Mouse (Mus musculus) midbrain, embryonic 11.5 days (tissue): ENCODE measurements around the gene Rbbp5. TPM values are rescaled to one million over a fixed set of nuclear protein-coding genes. Genes with fewer than 3 reads are reported as not detected.
A peak's percentile ranks its signal among the peaks of the same experiment; 100 is the strongest.

Experiments used
- ATAC-seq: fragments of 200-750 bp; cut with Nextera tagmentation; 2 replicates; pipeline ENCODE4 v1.8.0; 2017; ENCODE audit warnings: moderate TSS enrichment, moderate library complexity; ENCODE audit not compliant: low FRiP score
- DNase-seq: peaks from one replicate; pipeline ENCODE4 v3.0.0; 2015; ENCODE audit warnings: low spot score; ENCODE audit errors: missing footprints
- H3K27ac ChIP-seq: fragments of 300-500 bp; sonication (generic); 2 replicates; pipeline ENCODE4 v1.5.1; 2014; ENCODE audit warnings: low read depth, low read length
- H3K27me3 ChIP-seq: fragments of 300-500 bp; sonication (generic); 2 replicates; pipeline ENCODE4 v1.6.1; 2014; ENCODE audit warnings: mild to moderate bottlenecking, low read length, moderate library complexity, mixed read lengths; ENCODE audit not compliant: control insufficient read depth, insufficient read depth
- H3K36me3 ChIP-seq: fragments of 300-500 bp; sonication (generic); 2 replicates; pipeline ENCODE4 v1.6.1; 2014; ENCODE audit warnings: mild to moderate bottlenecking, low read length, moderate library complexity, mixed read lengths; ENCODE audit not compliant: control insufficient read depth, insufficient read depth
- H3K4me1 ChIP-seq: fragments of 300-500 bp; sonication (generic); 2 replicates; pipeline ENCODE4 v1.6.1; 2014; ENCODE audit warnings: low read length; ENCODE audit not compliant: control insufficient read depth, insufficient read depth
- H3K4me2 ChIP-seq: fragments of 300-500 bp; sonication (generic); 2 replicates; pipeline ENCODE4 v1.6.1; 2014; ENCODE audit warnings: mild to moderate bottlenecking, moderate library complexity
- H3K4me3 ChIP-seq: fragments of 300-500 bp; sonication (generic); 2 replicates; pipeline ENCODE4 v1.5.1; 2014; ENCODE audit warnings: low read depth, low read length
- H3K9ac ChIP-seq: fragments of 300-500 bp; sonication (generic); 2 replicates; pipeline ENCODE4 v1.6.1; 2014; ENCODE audit warnings: low read length
- H3K9me3 ChIP-seq: fragments of 300-500 bp; sonication (generic); 2 replicates; pipeline ENCODE4 v1.6.1; 2016; ENCODE audit warnings: low read length; ENCODE audit not compliant: control insufficient read depth
- WGBS: fragments of 180-500 bp; shearing (Covaris S2); extraction: QIAGEN DNeasy Blood & Tissue Kit; methylation state at CpG from one replicate; pipeline ENCODE4 v1.1.7; 2014; 5-methylcytosine and 5-hydroxymethylcytosine counted together
- polyA plus RNA-seq: library from polyadenylated mRNA; unstranded; fragments of >200 nt; fragmentation: Nextera tagmentation; extraction: Ambion mirVana; gene quantifications from 2 replicates; pipeline ENCODE4 v1.2.1, GENCODE M21; 2014

The Rbbp5 gene
- 65.2 and 65.9 TPM in 2 replicates for polyA plus RNA-seq

GRCm38 (mm10) chr1:132476928-132477691 is at the start of gene Rbbp5:
Gene Rbbp5, plus strand, starts transcription at chr1:132477365.
- Histone ChIP-seq H3K9me3 (no peaks in the 10 kb centered on the region), H3K4me1 (peaks cover 13% of the 10 kb centered on the region; the same call in 1 of the 2 replicates), H3K36me3 (no peaks in the 10 kb centered on the region), H3K27me3 (no peaks in the 10 kb centered on the region), H3K27ac (peak within 1 kb of the TSS; percentile 40; the same call in 1 of the 2 replicates), H3K4me3 (peak within 1 kb of the TSS; percentile 90), H3K4me2 (peak within 1 kb of the TSS; percentile 79), H3K9ac (peak within 1 kb of the TSS; percentile 86)
- peak; percentile 99 for DNase-seq
- peak; percentile 89 for ATAC-seq
- WGBS: under 1% methylated on average over 43 of the region's 43 CpGs

DNA sequence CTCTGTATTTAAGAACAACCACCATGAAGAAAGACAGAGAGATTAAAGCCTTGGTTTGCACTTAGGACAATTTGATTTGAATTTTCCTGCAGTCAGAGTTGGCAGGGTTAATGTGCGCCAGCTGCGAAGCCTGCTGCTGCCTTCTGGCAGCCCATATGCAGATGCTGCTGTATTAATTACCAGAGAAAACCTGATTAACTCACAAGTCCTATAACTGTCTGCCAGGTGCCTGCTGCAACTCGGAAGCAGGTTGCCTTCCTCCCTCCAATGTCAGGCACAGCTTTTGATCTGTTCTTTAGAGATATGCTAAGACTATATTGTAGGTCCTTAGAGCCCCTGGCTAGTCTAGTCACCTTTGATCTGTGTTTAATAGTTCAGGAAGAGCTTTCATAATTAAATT is 46.3 kb upstream of the Rbbp5 start:
- H3K36me3 ChIP-seq: no peaks in the 10 kb centered on the region
- WGBS: 73% methylated on average over 3 of the region's 3 CpGs
- DNase-seq (peak; percentile 61), ATAC-seq (no peak)
- no peak overlapping the region for H3K9ac ChIP-seq
- H3K4me3 ChIP-seq: no peak overlapping the region
- H3K4me2 ChIP-seq: no peak overlapping the region
- no peaks in the 10 kb centered on the region for H3K4me1 ChIP-seq
- no peak overlapping the region for H3K27ac ChIP-seq
- no peaks in the 10 kb centered on the region for H3K27me3 ChIP-seq
- no peaks in the 10 kb centered on the region for H3K9me3 ChIP-seq

DNA sequence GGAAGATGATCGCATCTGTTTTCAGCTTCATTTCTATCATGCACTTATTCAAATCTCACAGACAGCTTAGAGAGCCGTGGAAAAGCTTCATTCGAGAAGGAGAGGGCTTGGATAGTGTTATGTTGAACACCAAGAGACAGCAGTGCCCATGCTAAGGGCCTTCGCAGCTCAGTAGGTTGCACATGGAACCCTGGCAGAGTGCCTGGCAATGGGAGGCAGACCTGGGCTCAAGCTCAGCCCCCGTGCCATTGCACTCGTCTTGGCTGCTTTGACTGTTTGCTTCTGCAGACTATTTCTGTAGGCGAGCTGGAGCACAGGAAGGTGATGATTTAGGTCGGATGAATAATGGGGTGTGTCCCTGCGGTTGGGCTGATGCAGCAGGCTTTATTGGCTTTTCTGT is 45.4 kb upstream of the Rbbp5 start:
- H3K4me2 ChIP-seq: no peak overlapping the region
- H3K4me3 ChIP-seq: no peak overlapping the region
- ATAC-seq: no peak
- no peak overlapping the region for H3K27ac ChIP-seq
- WGBS: 92% methylated on average over 9 of the region's 9 CpGs
- H3K27me3 ChIP-seq: no peaks in the 10 kb centered on the region
- no peaks in the 10 kb centered on the region for H3K4me1 ChIP-seq
- DNase-seq: no peak
- no peaks in the 10 kb centered on the region for H3K36me3 ChIP-seq
- H3K9me3 ChIP-seq: no peaks in the 10 kb centered on the region
- no peak overlapping the region for H3K9ac ChIP-seq

DNA sequence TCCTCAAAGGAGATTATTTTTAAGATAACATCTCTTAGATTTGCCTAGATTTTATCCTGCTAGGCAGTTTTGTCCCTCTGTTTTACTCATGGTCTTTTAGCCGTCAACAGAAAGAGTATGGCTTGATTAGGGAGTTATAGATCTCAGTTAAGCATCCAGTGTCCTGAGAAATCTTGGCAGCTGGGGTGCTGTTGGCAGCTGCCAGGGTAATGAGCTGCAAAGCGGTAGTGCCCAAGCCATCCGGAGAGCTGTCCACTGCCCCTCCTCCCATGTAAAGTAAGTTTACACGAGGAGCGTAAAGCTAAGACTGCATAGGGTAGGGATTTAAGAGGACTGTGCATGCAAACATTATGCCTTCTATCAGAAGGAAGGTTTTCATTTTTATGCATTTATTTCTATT is 43.8 kb upstream of the Rbbp5 start:
- no peak overlapping the region for H3K4me2 ChIP-seq
- no peak overlapping the region for H3K4me3 ChIP-seq
- no peak overlapping the region for H3K9ac ChIP-seq
- no peaks in the 10 kb centered on the region for H3K27me3 ChIP-seq
- no peaks in the 10 kb centered on the region for H3K4me1 ChIP-seq
- no peaks in the 10 kb centered on the region for H3K9me3 ChIP-seq
- ATAC-seq (no peak), DNase-seq (no peak)
- no peaks in the 10 kb centered on the region for H3K36me3 ChIP-seq
- no peak overlapping the region for H3K27ac ChIP-seq
- 89% methylated on average over 5 of the region's 5 CpGs for WGBS

DNA sequence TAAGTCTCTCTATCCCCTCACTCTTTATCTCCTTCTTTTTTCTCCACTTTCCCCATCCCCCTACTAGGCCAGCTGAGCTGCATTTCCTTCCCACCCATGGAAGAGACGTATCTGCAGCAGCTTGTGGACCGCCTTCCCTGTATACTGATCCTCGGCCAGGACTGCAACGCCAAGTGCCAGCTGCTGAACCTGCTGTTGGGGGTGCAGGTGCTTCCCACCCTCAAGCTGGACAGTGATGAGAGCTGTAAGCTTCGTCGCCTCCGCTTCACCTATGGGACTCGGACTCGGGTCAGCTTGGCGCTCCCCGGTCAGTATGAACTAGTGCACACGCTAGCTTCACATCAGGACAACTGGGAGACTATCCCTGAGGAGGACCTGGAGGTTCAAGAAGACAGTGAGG is 43.1 kb upstream of the Rbbp5 start:
- no peaks in the 10 kb centered on the region for H3K36me3 ChIP-seq
- no peak overlapping the region for H3K4me2 ChIP-seq
- no peak overlapping the region for H3K9ac ChIP-seq

DNA sequence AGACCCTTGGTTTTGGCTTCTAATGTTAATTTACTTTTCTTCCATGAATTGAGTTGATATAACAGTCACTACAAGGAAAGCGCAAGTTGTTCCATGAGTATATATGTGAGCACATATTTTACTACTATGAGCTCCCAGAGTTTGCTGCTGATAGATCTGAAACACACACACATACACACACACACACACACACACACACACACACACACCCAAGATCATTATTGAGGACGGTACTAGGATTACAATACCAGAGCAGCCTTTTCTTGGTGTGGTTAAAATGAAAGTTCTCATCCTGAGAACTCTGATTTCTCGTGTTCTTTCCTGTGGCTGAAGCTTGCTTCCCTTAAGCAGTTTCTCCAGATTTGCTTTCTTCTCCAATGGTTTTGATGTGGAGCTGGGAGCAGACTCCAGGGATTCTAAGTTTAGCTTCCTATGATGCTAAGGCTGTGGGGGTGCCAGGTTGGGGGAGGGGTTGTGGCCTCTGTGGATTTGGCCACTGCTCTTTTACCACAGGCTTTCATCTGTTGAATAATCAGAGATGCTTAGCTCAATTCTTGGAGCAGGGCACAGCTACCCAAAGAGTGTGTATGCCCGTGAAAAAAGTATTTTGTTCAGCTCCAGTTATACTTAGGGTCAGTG is 40.7 kb upstream of the Rbbp5 start:
- no peaks in the 10 kb centered on the region for H3K27me3 ChIP-seq
- DNase-seq (no peak), ATAC-seq (no peak)
- no peaks in the 10 kb centered on the region for H3K9me3 ChIP-seq
- 72% methylated on average over 4 of the region's 4 CpGs for WGBS
- H3K27ac ChIP-seq: no peak overlapping the region
- H3K4me1 ChIP-seq: no peaks in the 10 kb centered on the region
- no peak overlapping the region for H3K9ac ChIP-seq
- H3K36me3 ChIP-seq: 0 out of 2 replicates have a peak, but pooled peaks cover 2% of the 10 kb centered on the region
- no peak overlapping the region for H3K4me2 ChIP-seq
- H3K4me3 ChIP-seq: no peak overlapping the region

More for the DNA sequence above, 43.1 kb upstream of the Rbbp5 start:
- whole genome bisulfite sequencing: 94% methylated on average over 12 of the region's 12 CpGs
- no peaks in the 10 kb centered on the region for H3K9me3 ChIP-seq
- no peak for DNase-seq
- H3K27ac ChIP-seq: no peak overlapping the region
- no peaks in the 10 kb centered on the region for H3K4me1 ChIP-seq
- H3K27me3 ChIP-seq: no peaks in the 10 kb centered on the region
- no peak for ATAC-seq
- no peak overlapping the region for H3K4me3 ChIP-seq

DNA sequence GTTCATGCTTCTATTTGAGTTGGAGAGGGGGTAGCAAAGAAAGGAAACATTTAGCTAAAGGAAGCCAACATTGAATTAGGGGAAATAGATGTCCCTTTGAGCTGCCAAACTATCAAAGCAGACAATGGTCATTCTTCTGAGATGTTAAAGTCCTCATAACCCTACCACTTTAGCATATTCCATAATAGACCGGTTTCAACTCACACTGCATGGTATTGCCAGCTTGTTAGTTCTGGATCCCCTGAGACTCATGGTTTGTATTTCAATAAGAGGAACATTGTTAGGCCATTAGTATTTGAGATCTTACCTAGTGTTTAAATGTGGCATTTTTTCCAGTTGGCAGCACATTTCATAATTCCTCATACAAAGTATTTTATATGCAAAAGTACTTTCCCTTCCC is 40.2 kb upstream of the Rbbp5 start:
- Histone ChIP-seq H3K36me3 (0 out of 2 replicates have a peak, but pooled peaks cover 2% of the 10 kb centered on the region), H3K9me3 (no peaks in the 10 kb centered on the region), H3K4me1 (no peaks in the 10 kb centered on the region), H3K4me2 (no peak overlapping the region), H3K27ac (no peak overlapping the region), H3K27me3 (no peaks in the 10 kb centered on the region), H3K4me3 (no peak overlapping the region), H3K9ac (no peak overlapping the region)
- ATAC-seq (no peak), DNase-seq (no peak)
- WGBS: 87% methylated on average over 1 of the region's 1 CpGs

- H3K9me3 ChIP-seq: no peaks in the 10 kb centered on the region
- H3K4me1 ChIP-seq: no peaks in the 10 kb centered on the region
These were observed 39.8 kb upstream of the Rbbp5 start for GRCm38 (mm10) chr1:132437389-132437788.

GRCm38 (mm10) chr1:132440896-132441435 is 36.2 kb upstream of the Rbbp5 start:
- Histone ChIP-seq H3K27ac (no peak overlapping the region), H3K9me3 (no peaks in the 10 kb centered on the region), H3K4me1 (no peaks in the 10 kb centered on the region), H3K4me2 (no peak overlapping the region), H3K36me3 (0 out of 2 replicates have a peak, but pooled peaks cover 2% of the 10 kb centered on the region), H3K4me3 (no peak overlapping the region), H3K9ac (no peak overlapping the region), H3K27me3 (no peaks in the 10 kb centered on the region)
- ATAC-seq (no peak), DNase-seq (no peak)
- 84% methylated on average over 1 of the region's 1 CpGs for WGBS

More at GRCm38 (mm10) chr1:132437389-132437788, 39.8 kb upstream of the Rbbp5 start:
- WGBS: 85% methylated on average over 5 of the region's 5 CpGs
- Histone ChIP-seq H3K27ac (no peak overlapping the region), H3K4me3 (no peak overlapping the region), H3K4me2 (no peak overlapping the region), H3K9ac (no peak overlapping the region), H3K27me3 (no peaks in the 10 kb centered on the region), H3K36me3 (0 out of 2 replicates have a peak, but pooled peaks cover 2% of the 10 kb centered on the region)
- ATAC-seq (no peak), DNase-seq (no peak)
